Mouse (Mus musculus) telencephalon, adult 2 months (tissue): Measurements from ENCODE around the gene Usp6nl.

ENCODE experiments used
- DNase-seq: peaks from one replicate; pipeline ENCODE4 v3.0.0-alpha.2; 2011; ENCODE audit warnings: low read depth, low spot score

The Usp6nl gene

GRCm38 (mm10) chr2:6331324-6332137, 9.1 kb downstream of the Usp6nl start:
- no peak for DNase-seq

GRCm38 (mm10) chr2:6333570-6333969, 11.1 kb downstream of the Usp6nl start:
- DNase-seq = no peak

- no peak for DNase-seq
Observed at GRCm38 (mm10) chr2:6334011-6334410, 11.5 kb downstream of the Usp6nl start.

GRCm38 (mm10) chr2:6335032-6335735, 12.7 kb downstream of the Usp6nl start:
- no peak for DNase-seq

GRCm38 (mm10) chr2:6336013-6336412, 13.5 kb downstream of the Usp6nl start:
- DNase-seq = no peak

- DNase-seq = no peak
Observed at GRCm38 (mm10) chr2:6336649-6337048, 14.2 kb downstream of the Usp6nl start.

GRCm38 (mm10) chr2:6337436-6337835, 15.0 kb downstream of the Usp6nl start:
- DNase-seq = no peak

GRCm38 (mm10) chr2:6338031-6338629, 15.7 kb downstream of the Usp6nl start:
- DNase-seq = no peak

- peak; percentile 11 for DNase-seq
Observed at GRCm38 (mm10) chr2:6340439-6340838, 18.0 kb downstream of the Usp6nl start.

GRCm38 (mm10) chr2:6341496-6341895, 19.0 kb downstream of the Usp6nl start:
- DNase-seq = no peak

GRCm38 (mm10) chr2:6349256-6350092, 27.0 kb downstream of the Usp6nl start:
- no peak for DNase-seq

GRCm38 (mm10) chr2:6350164-6350563, 27.7 kb downstream of the Usp6nl start:
- no peak for DNase-seq

- no peak for DNase-seq
Observed at GRCm38 (mm10) chr2:6350931-6351695, 28.6 kb downstream of the Usp6nl start.

- DNase-seq = no peak
Observed at GRCm38 (mm10) chr2:6352541-6352971, 30.1 kb downstream of the Usp6nl start.

- no peak for DNase-seq
Observed at GRCm38 (mm10) chr2:6353060-6353459, 30.6 kb downstream of the Usp6nl start.

GRCm38 (mm10) chr2:6357306-6357705, 34.8 kb downstream of the Usp6nl start:
- DNase-seq = no peak

GRCm38 (mm10) chr2:6359645-6360044, 37.2 kb downstream of the Usp6nl start:
- DNase-seq = no peak

GRCm38 (mm10) chr2:6363126-6363525, 40.7 kb downstream of the Usp6nl start:
- no peak for DNase-seq

- no peak for DNase-seq
Observed at GRCm38 (mm10) chr2:6363922-6364321, 41.5 kb downstream of the Usp6nl start.

GRCm38 (mm10) chr2:6366521-6366928, 44.1 kb downstream of the Usp6nl start:
- DNase-seq = peak; percentile 46

- DNase-seq = peak; percentile 39
Observed at GRCm38 (mm10) chr2:6366973-6367372, 44.5 kb downstream of the Usp6nl start.
